21 mouse cellular contexts compared by ENCODE assay signal in the genomic region with DNA sequence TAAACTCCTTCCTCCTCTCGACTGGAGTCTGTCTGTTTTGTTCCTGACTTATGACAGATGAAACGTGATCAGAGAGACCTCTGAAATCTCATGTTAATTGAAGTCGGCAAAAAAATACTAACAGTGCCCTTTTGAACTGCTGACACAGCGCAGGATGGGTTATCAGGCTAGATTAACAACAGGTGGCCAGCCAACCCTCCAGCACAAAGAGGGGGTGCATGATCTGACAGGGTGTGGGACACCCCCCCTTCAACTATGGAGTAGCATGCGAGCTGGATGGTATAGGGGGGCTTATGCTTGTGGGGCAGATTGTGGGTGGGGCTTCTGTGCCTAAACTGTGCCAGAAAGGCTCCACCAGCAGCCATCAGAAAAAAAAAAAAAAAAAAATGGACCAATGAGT. TPM values are rescaled to one million over a fixed set of nuclear protein-coding genes. Genes with fewer than 3 reads are reported as not detected.
"Had no signal": no experiment of that assay in that cellular context is flagged by ENCODE, and none has a peak within 500 bp of the region (broad histone marks: within the 10 kb centered on the region; RNA-seq: fewer than 3 reads in every experiment).

No protein-coding gene starts in this region.

- DNase-seq: liver, postnatal 0 days; lung, adult 2 months; lung, postnatal 14 days; lung, postnatal 36 days; right cerebral cortex, postnatal 14 days; thymus, adult 2 months; thymus, postnatal 14 days; thymus, postnatal 36 days had no signal

- H3K9me3 ChIP-seq: lung, embryonic 15.5 days; megakaryocyte, embryonic 14.5 days; midbrain, embryonic 13.5 days; neural tube, embryonic 12.5 days; stomach, embryonic 15.5 days had no signal

- H3K27me3 ChIP-seq: lung, embryonic 15.5 days; midbrain, embryonic 13.5 days; neural tube, embryonic 12.5 days; stomach, embryonic 15.5 days had no signal

- H3K27ac ChIP-seq: lung, embryonic 15.5 days; macrophage; midbrain, embryonic 13.5 days; neural tube, embryonic 12.5 days; stomach, embryonic 15.5 days; stomach, postnatal 0 days had no signal

- ATAC-seq: liver, postnatal 0 days; lung, postnatal 0 days; midbrain, embryonic 13.5 days; midbrain, embryonic 16.5 days had no signal

- H3K4me1 ChIP-seq: lung, embryonic 15.5 days; midbrain, embryonic 13.5 days; stomach, embryonic 15.5 days had no signal

- H3K4me2 ChIP-seq: lung, embryonic 15.5 days; midbrain, embryonic 11.5 days; midbrain, embryonic 13.5 days; neural tube, embryonic 12.5 days; stomach, embryonic 15.5 days had no signal

- H3K9ac ChIP-seq: liver, postnatal 0 days; lung, embryonic 15.5 days; midbrain, embryonic 13.5 days; neural tube, embryonic 12.5 days; stomach, embryonic 15.5 days had no signal

- H3K4me3 ChIP-seq: lung, embryonic 15.5 days; megakaryocyte, embryonic 14.5 days; midbrain, embryonic 13.5 days; neural tube, embryonic 12.5 days; stomach, embryonic 15.5 days had no signal

- H3K36me3 ChIP-seq: lung, embryonic 15.5 days; midbrain, embryonic 13.5 days; neural tube, embryonic 12.5 days; stomach, embryonic 15.5 days had no signal

RNA-seq across cellular contexts. Expression of a gene that starts 39.1 kb away (rescaled TPM):
- total RNA-seq: megakaryocyte progenitor cell, adult 5-6 weeks; monocyte, adult 5-6 weeks; neutrophil, adult 5-6 weeks had no signal
- polyA plus RNA-seq: liver, postnatal 0 days; lung, postnatal 0 days; macrophage had no signal
